Mouse (Mus musculus) monocyte, adult 2 months (primary cell): ENCODE results near the gene Lpcat3.
"Not testable (repeated sequence)": the region's sequence is repeated elsewhere in the genome, so short reads cannot be mapped to it uniquely, and the experiment has no call there.

ENCODE experiments used
- DNase-seq, 2 experiments: peaks; one replicate each; pipeline ENCODE4 v3.0.0; 2022; ENCODE audit warnings: low spot score in 2 of 2, low read depth in 1 of 2

Lpcat3 gene

GRCm38 (mm10) chr6:124676171-124676570 lies 13.3 kb downstream of the Lpcat3 start:
- no peak for DNase-seq

GRCm38 (mm10) chr6:124678769-124679168 lies 15.9 kb downstream of the Lpcat3 start:
- DNase-seq, result no peak

GRCm38 (mm10) chr6:124679486-124679885 lies 16.7 kb downstream of the Lpcat3 start:
- no peak for DNase-seq

- not testable (repeated sequence) for DNase-seq
These were observed 19.5 kb downstream of the Lpcat3 start for GRCm38 (mm10) chr6:124682291-124682690.

GRCm38 (mm10) chr6:124683591-124684417 lies 21.0 kb downstream of the Lpcat3 start:
- DNase-seq, result no peak

- DNase-seq, result no peak
These were observed 23.0 kb downstream of the Lpcat3 start for GRCm38 (mm10) chr6:124685606-124686386.

- DNase-seq, result not testable (repeated sequence)
These were observed 23.8 kb downstream of the Lpcat3 start for GRCm38 (mm10) chr6:124686644-124687043.

- DNase-seq, result peak in 1 of 2 experiments; percentile 6
These were observed 25.4 kb downstream of the Lpcat3 start for GRCm38 (mm10) chr6:124688151-124688758.

GRCm38 (mm10) chr6:124689011-124689410 lies 26.2 kb downstream of the Lpcat3 start:
- no peak for DNase-seq

GRCm38 (mm10) chr6:124690517-124690916 lies 27.7 kb downstream of the Lpcat3 start:
- no peak for DNase-seq

GRCm38 (mm10) chr6:124693243-124693981 lies 30.6 kb downstream of the Lpcat3 start:
- no peak for DNase-seq

GRCm38 (mm10) chr6:124694166-124694955 lies 31.5 kb downstream of the Lpcat3 start:
- no peak for DNase-seq

GRCm38 (mm10) chr6:124696441-124697150 lies 33.8 kb downstream of the Lpcat3 start:
- DNase-seq, result no peak

- DNase-seq, result no peak
These were observed 35.9 kb downstream of the Lpcat3 start for GRCm38 (mm10) chr6:124698751-124699150.

- no peak for DNase-seq
These were observed 36.5 kb downstream of the Lpcat3 start for GRCm38 (mm10) chr6:124699366-124699765.

- DNase-seq, result no peak
These were observed 37.3 kb downstream of the Lpcat3 start for GRCm38 (mm10) chr6:124699962-124700610.

- DNase-seq, result no peak
These were observed 38.5 kb downstream of the Lpcat3 start for GRCm38 (mm10) chr6:124701338-124701737.

- no peak for DNase-seq
These were observed 39.4 kb downstream of the Lpcat3 start for GRCm38 (mm10) chr6:124702102-124702783.

- peak in 1 of 2 experiments; percentile 51 for DNase-seq
These were observed 39.9 kb downstream of the Lpcat3 start for GRCm38 (mm10) chr6:124702784-124703103.
